Mouse (Mus musculus) spleen, postnatal 0 days (tissue): ENCODE data around the gene Cby1. TPM values are rescaled to one million over a fixed set of nuclear protein-coding genes. Genes with fewer than 3 reads are reported as not detected.

ENCODE experiments used
- polyA plus RNA-seq: library from polyadenylated mRNA; unstranded; fragments of >200 nt; fragmentation: Nextera tagmentation; extraction: Ambion mirVana; gene quantifications from 2 replicates; pipeline ENCODE4 v1.2.1, GENCODE M21; 2015

The Cby1 gene
- 21.8 and 23.0 TPM in 2 replicates for polyA plus RNA-seq

GRCm38 (mm10) chr15:79658531-79659375 is at the start of gene Cby1, which contains the start of gene Fam227a:
TSS of gene Cby1 (plus strand) at chr15:79659199.
TSS of gene Fam227a (minus strand) at chr15:79658956.

DNA sequence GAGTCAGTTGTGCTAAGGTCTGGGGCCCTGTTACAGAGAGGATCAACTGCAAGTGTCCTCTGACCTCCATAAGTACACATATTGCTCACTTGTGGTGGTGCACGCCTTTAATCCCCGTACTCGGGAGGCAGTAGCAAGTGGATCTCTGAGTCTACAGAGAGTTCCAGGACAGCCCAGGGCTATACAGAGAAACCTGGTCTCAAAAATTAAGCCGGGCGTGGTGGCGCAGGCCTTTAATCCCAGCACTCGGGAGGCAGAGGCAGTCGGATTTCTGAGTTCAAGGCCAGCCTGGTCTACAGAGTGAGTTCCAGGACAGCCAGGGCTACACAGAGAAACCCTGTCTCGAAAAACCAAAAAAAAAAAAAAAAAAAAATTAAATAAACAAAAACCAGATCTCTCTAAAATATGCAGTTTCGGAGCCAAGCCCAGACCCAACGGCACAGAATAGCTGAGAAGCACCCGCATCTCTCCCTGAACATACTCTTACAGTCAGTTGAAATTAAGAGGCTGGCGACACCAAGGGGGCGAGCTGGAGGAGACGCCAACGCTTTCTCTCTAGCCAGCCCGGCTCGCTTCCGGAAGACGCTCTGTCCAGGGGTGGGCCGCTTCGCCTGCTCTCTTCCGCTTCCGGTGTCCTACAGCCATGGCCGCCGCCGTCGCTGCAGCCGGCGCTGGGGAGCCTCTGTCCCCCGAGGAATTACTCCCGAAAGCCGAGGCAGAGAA is 11.4 kb downstream of the Cby1 start, which contains the start of gene Tomm22:
Tomm22 (plus strand) TSS at position 613 of the 723 bp plus-strand sequence.

DNA sequence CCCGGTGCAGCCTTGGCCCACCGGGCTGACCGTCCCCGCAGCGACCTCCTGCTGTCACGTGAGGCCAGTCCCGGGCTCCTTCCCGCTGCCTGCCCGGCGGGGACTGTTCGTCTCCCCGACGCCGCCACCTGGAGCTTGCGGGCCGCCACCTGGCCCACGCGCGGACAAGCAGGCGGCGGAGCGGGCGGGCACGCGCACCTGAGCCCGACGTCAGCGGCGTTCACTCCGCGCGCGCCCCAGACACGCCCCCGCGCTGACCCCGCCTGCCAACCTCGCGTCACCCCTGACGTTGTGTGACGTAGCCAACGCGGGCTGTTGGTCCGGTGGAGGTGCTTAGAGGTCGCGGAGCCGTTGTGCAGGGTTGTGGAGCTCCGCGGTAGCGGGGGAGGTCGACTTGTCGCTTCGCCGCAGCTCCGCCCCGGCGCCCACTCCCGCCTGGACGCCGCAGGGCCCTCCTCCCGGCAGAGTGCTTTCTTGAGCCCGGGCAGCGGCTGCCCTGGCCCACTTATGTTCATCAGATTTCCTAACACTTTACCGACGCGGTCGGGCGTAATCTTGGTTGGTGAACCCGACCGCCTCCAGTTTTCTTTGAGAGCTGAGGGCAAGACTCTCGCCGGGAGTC is 28.8 kb downstream of the Cby1 start, which contains the start of gene Josd1:
Josd1 (minus strand) TSS at position 274 of the 622 bp plus-strand sequence.

GRCm38 (mm10) chr15:79690426-79691022 is 31.5 kb downstream of the Cby1 start, which contains the start of gene Gtpbp1:
TSS of gene Gtpbp1 (plus strand) at chr15:79690845.

Other genes with a start within 250 kb of the Cby1 start
- gene Csnk1e, start 203.6 kb upstream of the Cby1 start, polyA plus RNA-seq, result 19.9 and 25.4 TPM in 2 replicates
- not detected in 2 replicates for gene Kcnj4, start 154.0 kb upstream of the Cby1 start, polyA plus RNA-seq
- gene Kdelr3, start 142.8 kb upstream of the Cby1 start, polyA plus RNA-seq, result 18.3 and 22.0 TPM in 2 replicates
- 25.1 and 31.0 TPM in 2 replicates for gene Ddx17, start 112.5 kb upstream of the Cby1 start, polyA plus RNA-seq
- gene Dmc1, start 54.1 kb upstream of the Cby1 start, polyA plus RNA-seq, result 0.85 and 0.94 TPM in 2 replicates
- gene Fam227a, start 243 bp upstream of the Cby1 start, polyA plus RNA-seq, result 0.38 and 0.52 TPM in 2 replicates
- gene Tomm22, start 11.7 kb downstream of the Cby1 start, polyA plus RNA-seq, result 170 and 178 TPM in 2 replicates
- 17.5 and 19.6 TPM in 2 replicates for gene Josd1, start 28.7 kb downstream of the Cby1 start, polyA plus RNA-seq
- gene Gtpbp1, start 31.6 kb downstream of the Cby1 start, polyA plus RNA-seq, result 38.9 and 40.0 TPM in 2 replicates
- 7.1 and 7.6 TPM in 2 replicates for gene Sun2, start 83.3 kb downstream of the Cby1 start, polyA plus RNA-seq
- gene Dnal4, start 118.7 kb downstream of the Cby1 start, polyA plus RNA-seq, result 13.8 and 18.1 TPM in 2 replicates
- 1.2 and 1.8 TPM in 2 replicates for gene Nptxr, start 145.6 kb downstream of the Cby1 start, polyA plus RNA-seq
- not detected in 2 replicates for gene Npcd, start 175.0 kb downstream of the Cby1 start, polyA plus RNA-seq
- 12.5 and 18.4 TPM in 2 replicates for gene Cbx6, start 175.5 kb downstream of the Cby1 start, polyA plus RNA-seq
- 114 TPM in 2 replicates for gene Apobec3, start 232.5 kb downstream of the Cby1 start, polyA plus RNA-seq